Mouse (Mus musculus) stomach, embryonic 15.5 days (tissue): Measurements from ENCODE around the gene Ptger1. TPM values are rescaled to one million over a fixed set of nuclear protein-coding genes. Genes with fewer than 3 reads are reported as not detected.

ENCODE experiments used
- ATAC-seq: fragments of 200-750 bp; cut with Nextera tagmentation; 2 replicates; pipeline ENCODE4 v1.8.0; 2017; ENCODE audit warnings: low read depth, moderate number of reproducible peaks, moderate TSS enrichment; ENCODE audit not compliant: insufficient read depth, low FRiP score
- H3K27ac ChIP-seq: fragments of 300-500 bp; sonication (generic); 2 replicates; pipeline ENCODE4 v1.5.1; 2015; ENCODE audit warnings: mild to moderate bottlenecking, inconsistent platforms
- H3K27me3 ChIP-seq: fragments of 300-500 bp; sonication (generic); replicated peaks from 2 replicates; pipeline ENCODE4 v1.6.1; 2015; ENCODE audit warnings: inconsistent platforms
- H3K36me3 ChIP-seq: fragments of 300-500 bp; sonication (generic); 2 replicates; pipeline ENCODE4 v1.6.1; 2015; ENCODE audit warnings: inconsistent platforms
- H3K4me1 ChIP-seq: fragments of 300-500 bp; sonication (generic); 2 replicates; pipeline ENCODE4 v1.6.1; 2015; ENCODE audit warnings: inconsistent platforms
- H3K4me2 ChIP-seq: fragments of 300-500 bp; sonication (generic); 2 replicates; pipeline ENCODE4 v1.6.1; 2015; ENCODE audit warnings: mild to moderate bottlenecking, inconsistent platforms
- H3K4me3 ChIP-seq: fragments of 300-500 bp; sonication (generic); replicated peaks from 2 replicates; pipeline ENCODE4 v1.5.1; 2015; ENCODE audit warnings: inconsistent platforms
- H3K9ac ChIP-seq: fragments of 300-500 bp; sonication (generic); 2 replicates; pipeline ENCODE4 v1.6.1; 2015; ENCODE audit warnings: inconsistent platforms
- H3K9me3 ChIP-seq: fragments of 300-500 bp; sonication (generic); 2 replicates; pipeline ENCODE4 v1.6.1; 2016; ENCODE audit warnings: inconsistent platforms
- WGBS: fragments of 180-500 bp; shearing (Covaris S2); methylation state at CpG from one replicate; pipeline ENCODE4 v1.1.7; 2015; 5-methylcytosine and 5-hydroxymethylcytosine counted together
- polyA plus RNA-seq: library from polyadenylated mRNA; unstranded; fragments of >200 nt; fragmentation: Nextera tagmentation; extraction: Ambion mirVana; gene quantifications from 2 replicates; pipeline ENCODE4 v1.2.1, GENCODE M21; 2015

Ptger1 gene
- polyA plus RNA-seq, 1 experiment from 2014 or later, result 4.4 TPM

GRCm38 (mm10) chr8:83719693-83720092 is 53.2 kb downstream of the Ptger1 start:
- no peak for ATAC-seq
- 82% methylated on average over 2 of the region's 2 CpGs for WGBS
- H3K36me3 ChIP-seq, result peaks cover 53% of the 10 kb centered on the region

GRCm38 (mm10) chr8:83721405-83722025 is 55.0 kb downstream of the Ptger1 start:
- peaks cover 5% of the 10 kb centered on the region; the same call in 1 of the 2 replicates for H3K4me1 ChIP-seq
- no peak overlapping the region for H3K4me3 ChIP-seq
- no peak overlapping the region for H3K27ac ChIP-seq
- H3K9ac ChIP-seq, result no peak overlapping the region
- no peaks in the 10 kb centered on the region for H3K9me3 ChIP-seq
- no peak overlapping the region for H3K4me2 ChIP-seq
- H3K27me3 ChIP-seq, result no peaks in the 10 kb centered on the region
- ATAC-seq, result no peak
- WGBS, result 84% methylated on average over 25 of the region's 25 CpGs
- peaks cover 63% of the 10 kb centered on the region for H3K36me3 ChIP-seq

More at GRCm38 (mm10) chr8:83719693-83720092, 53.2 kb downstream of the Ptger1 start:
- no peak overlapping the region for H3K4me2 ChIP-seq
- H3K9me3 ChIP-seq, result no peaks in the 10 kb centered on the region
- H3K4me1 ChIP-seq, result peaks cover 10% of the 10 kb centered on the region; the same call in 1 of the 2 replicates
- no peak overlapping the region for H3K4me3 ChIP-seq
- H3K27me3 ChIP-seq, result no peaks in the 10 kb centered on the region
- no peak overlapping the region for H3K27ac ChIP-seq
- H3K9ac ChIP-seq, result no peak overlapping the region

Other genes starting within 250 kb of the Ptger1 start
- 102 and 104 TPM in 2 replicates for gene Scoc, start 208.3 kb upstream of the Ptger1 start, polyA plus RNA-seq
- gene Olfr370, start 130.9 kb upstream of the Ptger1 start, polyA plus RNA-seq, result not detected in 2 replicates
- 330 and 333 TPM in 2 replicates for gene Ndufb7, start 100.0 kb upstream of the Ptger1 start, polyA plus RNA-seq
- gene Tecr, start 58.7 kb upstream of the Ptger1 start, polyA plus RNA-seq, result 561 and 565 TPM in 2 replicates
- gene Dnajb1, start 58.5 kb upstream of the Ptger1 start, polyA plus RNA-seq, result 55.1 and 62.6 TPM in 2 replicates
- 183 and 191 TPM in 2 replicates for gene Gipc1, start 14.0 kb upstream of the Ptger1 start, polyA plus RNA-seq
- 29.2 and 34.8 TPM in 2 replicates for gene Pkn1, start 32.5 kb downstream of the Ptger1 start, polyA plus RNA-seq
- 180 and 185 TPM in 2 replicates for gene Ddx39, start 48.5 kb downstream of the Ptger1 start, polyA plus RNA-seq
- gene Adgre5, start 74.6 kb downstream of the Ptger1 start, polyA plus RNA-seq, result 29.8 and 33.7 TPM in 2 replicates
- 17.7 and 18.1 TPM in 2 replicates for gene Adgrl1, start 233.4 kb downstream of the Ptger1 start, polyA plus RNA-seq